Mouse (Mus musculus) hindbrain, embryonic 16.5 days (tissue): ENCODE data around the gene Dtnb. TPM values are rescaled to one million over a fixed set of nuclear protein-coding genes. Genes with fewer than 3 reads are reported as not detected.

Source experiments
- ATAC-seq: fragments of 200-750 bp; cut with Nextera tagmentation; 2 replicates; pipeline ENCODE4 v1.8.0; 2017; ENCODE audit warnings: moderate TSS enrichment, moderate library complexity
- H3K27ac ChIP-seq: fragments of 300-500 bp; sonication (generic); 2 replicates; pipeline ENCODE4 v1.5.1; 2014; ENCODE audit warnings: low read depth, mild to moderate bottlenecking, control low read depth, low read length, moderate library complexity
- H3K27me3 ChIP-seq: fragments of 300-500 bp; sonication (generic); replicated peaks from 2 replicates; pipeline ENCODE4 v1.6.1; 2014; ENCODE audit warnings: low read length; ENCODE audit not compliant: control insufficient read depth, insufficient read depth
- H3K36me3 ChIP-seq: fragments of 300-500 bp; sonication (generic); 2 replicates; pipeline ENCODE4 v1.6.1; 2014; ENCODE audit warnings: mild to moderate bottlenecking, low read length, moderate library complexity, mixed read lengths; ENCODE audit not compliant: control insufficient read depth, insufficient read depth
- H3K4me1 ChIP-seq: fragments of 300-500 bp; sonication (generic); 2 replicates; pipeline ENCODE4 v1.6.1; 2014; ENCODE audit warnings: low read depth, low read length; ENCODE audit not compliant: control insufficient read depth, insufficient read depth
- H3K4me2 ChIP-seq: fragments of 300-500 bp; sonication (generic); 2 replicates; pipeline ENCODE4 v1.6.1; 2014; ENCODE audit warnings: mild to moderate bottlenecking, low read length, control low read depth, moderate library complexity
- H3K4me3 ChIP-seq: fragments of 300-500 bp; sonication (generic); 2 replicates; pipeline ENCODE4 v1.5.1; 2014; ENCODE audit warnings: mild to moderate bottlenecking, low read length, control low read depth, moderate library complexity
- H3K9ac ChIP-seq: fragments of 300-500 bp; sonication (generic); 2 replicates; pipeline ENCODE4 v1.6.1; 2014; ENCODE audit warnings: low read depth, mild to moderate bottlenecking, control low read depth, low read length, moderate library complexity
- H3K9me3 ChIP-seq: fragments of 300-500 bp; sonication (generic); 2 replicates; pipeline ENCODE4 v1.6.1; 2014; ENCODE audit warnings: mild to moderate bottlenecking, low read length, moderate library complexity; ENCODE audit not compliant: control insufficient read depth
- WGBS: fragments of 180-500 bp; shearing (Covaris S2); extraction: QIAGEN DNeasy Blood & Tissue Kit; methylation state at CpG from one replicate; pipeline ENCODE4 v1.1.7; 2014; 5-methylcytosine and 5-hydroxymethylcytosine counted together
- microRNA-seq: library from miRNA; unstranded; fragments of <30 nt; microRNA quantifications from one replicate; pipeline ENCODE4, GENCODE M21; 2017
- polyA plus RNA-seq: library from polyadenylated mRNA; unstranded; fragments of >200 nt; fragmentation: Nextera tagmentation; extraction: Ambion mirVana; gene quantifications from 2 replicates; pipeline ENCODE4 v1.2.1, GENCODE M21; 2015

The Dtnb gene
- polyA plus RNA-seq, 1 experiment from 2014 or later: 50.6 TPM

DNA sequence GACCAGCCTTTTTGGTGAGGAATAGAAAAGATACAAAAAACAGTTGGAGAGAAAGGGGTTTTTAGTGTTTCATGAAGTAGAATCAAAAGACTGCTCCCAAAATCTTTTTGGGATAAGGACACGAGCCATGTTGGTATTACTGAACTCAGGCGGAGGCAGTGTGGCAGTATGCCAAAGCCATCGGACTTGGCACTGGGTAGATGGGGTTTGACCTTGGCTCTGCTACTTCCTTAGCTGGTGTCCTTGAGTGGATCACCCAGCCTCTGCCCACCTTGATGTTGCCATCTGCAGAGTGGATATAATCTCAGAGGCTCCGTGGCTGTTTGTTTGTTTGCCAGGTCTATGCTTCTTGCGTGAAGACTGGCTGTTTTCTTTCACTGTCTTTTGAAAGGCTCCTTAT lies 245.4 kb downstream of the Dtnb start:
- Histone ChIP-seq H3K27me3 (no peaks in the 10 kb centered on the region), H3K9me3 (no peaks in the 10 kb centered on the region), H3K36me3 (no peaks in the 10 kb centered on the region), H3K27ac (no peak overlapping the region), H3K4me1 (peaks cover 34% of the 10 kb centered on the region), H3K4me3 (no peak overlapping the region), H3K4me2 (no peak overlapping the region), H3K9ac (no peak overlapping the region)
- no peak for ATAC-seq
- 70% methylated on average over 5 of the region's 5 CpGs for WGBS

DNA sequence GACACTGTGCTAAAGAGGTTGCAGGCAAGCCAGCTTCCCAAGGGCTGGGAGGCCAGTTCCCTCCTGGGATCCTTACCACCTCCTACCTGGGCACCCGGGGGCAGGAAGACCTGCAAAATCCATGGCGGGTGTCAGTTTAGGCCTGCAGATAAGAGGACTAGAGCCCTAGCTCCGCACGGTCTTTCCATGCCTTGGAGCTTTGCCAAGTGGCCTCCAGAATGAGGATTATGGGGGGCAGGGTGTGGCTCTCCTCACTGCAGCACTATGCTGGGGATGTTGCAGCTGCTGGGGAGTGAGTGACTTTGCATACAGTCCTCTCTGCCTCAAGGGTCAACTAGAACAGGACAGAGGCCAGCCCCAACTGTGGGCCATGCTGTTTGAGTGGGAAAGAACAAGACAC lies 247.7 kb downstream of the Dtnb start:
- no peak for ATAC-seq
- Histone ChIP-seq H3K36me3 (no peaks in the 10 kb centered on the region), H3K9me3 (no peaks in the 10 kb centered on the region), H3K9ac (no peak overlapping the region), H3K4me1 (peaks cover 43% of the 10 kb centered on the region), H3K4me2 (no peak overlapping the region), H3K27me3 (no peaks in the 10 kb centered on the region), H3K27ac (no peak overlapping the region), H3K4me3 (no peak overlapping the region)
- WGBS: 74% methylated on average over 4 of the region's 4 CpGs

DNA sequence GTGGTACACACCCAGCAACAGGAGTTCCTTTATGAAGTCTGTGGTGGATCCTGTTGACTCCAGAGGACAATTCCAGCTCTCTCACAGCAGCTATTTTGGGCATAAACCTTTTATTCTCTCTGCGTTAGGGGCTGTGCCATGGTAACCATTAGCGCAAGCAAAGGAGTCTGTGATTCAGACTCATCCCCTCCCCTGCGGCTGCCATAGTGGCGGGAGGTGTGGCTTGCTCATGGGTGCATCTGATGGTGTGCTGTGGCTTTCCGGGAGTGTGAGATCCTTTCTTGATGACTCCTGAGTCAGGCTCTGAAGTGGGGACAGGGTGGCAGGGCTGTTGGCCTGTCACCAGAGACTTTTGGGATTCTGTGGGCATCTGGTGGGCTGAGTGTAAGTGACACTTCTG lies 251.2 kb downstream of the Dtnb start:
- Histone ChIP-seq H3K4me2 (no peak overlapping the region), H3K9ac (no peak overlapping the region), H3K27ac (no peak overlapping the region), H3K4me3 (no peak overlapping the region), H3K36me3 (no peaks in the 10 kb centered on the region), H3K4me1 (peaks cover 26% of the 10 kb centered on the region), H3K9me3 (no peaks in the 10 kb centered on the region), H3K27me3 (no peaks in the 10 kb centered on the region)
- ATAC-seq: no peak
- WGBS: 48% methylated on average over 5 of the region's 5 CpGs

DNA sequence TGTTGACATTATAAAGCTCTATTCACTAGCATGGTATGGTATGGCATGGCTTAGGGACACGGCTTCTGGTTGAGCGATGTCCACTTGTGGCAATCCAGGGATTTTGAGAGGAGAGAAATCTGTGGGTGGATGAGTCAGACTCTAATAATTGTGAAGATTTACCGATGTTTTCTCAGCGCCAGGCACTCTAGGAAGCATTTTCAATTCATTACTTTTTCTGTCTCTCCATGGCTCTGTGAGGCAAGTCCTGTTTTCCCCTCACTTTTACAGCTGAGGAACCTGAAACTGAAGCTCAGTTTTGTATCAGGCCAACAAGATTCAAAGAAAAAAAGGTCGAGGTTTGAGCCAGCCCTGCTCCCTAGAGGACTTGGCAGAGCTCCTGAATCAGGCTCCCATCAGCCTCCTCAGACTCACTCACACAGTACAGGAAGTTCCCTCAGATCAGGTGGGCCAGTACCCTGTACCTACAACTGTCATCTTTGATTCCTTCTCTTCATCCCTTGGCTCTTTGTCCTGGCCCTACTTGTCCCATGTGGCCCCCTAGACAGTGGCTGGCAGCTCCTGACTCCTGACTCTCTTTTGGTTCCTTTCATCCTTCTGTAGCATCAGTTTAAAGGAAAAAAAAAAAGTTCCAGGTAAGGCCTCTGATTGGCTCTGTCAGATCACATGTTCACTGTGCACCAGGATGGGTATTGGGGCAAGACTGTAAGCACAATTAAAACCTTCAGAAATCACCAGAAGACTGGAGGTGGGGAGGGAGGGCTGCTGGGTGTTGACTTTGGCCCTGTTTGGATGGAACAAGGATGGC lies 252.9 kb downstream of the Dtnb start:
- Histone ChIP-seq H3K9me3 (no peaks in the 10 kb centered on the region), H3K9ac (no peak overlapping the region), H3K27ac (no peak overlapping the region), H3K27me3 (no peaks in the 10 kb centered on the region), H3K36me3 (no peaks in the 10 kb centered on the region), H3K4me1 (peaks cover 18% of the 10 kb centered on the region), H3K4me3 (no peak overlapping the region), H3K4me2 (no peak overlapping the region)
- ATAC-seq: no peak
- 76% methylated on average over 5 of the region's 5 CpGs for WGBS

DNA sequence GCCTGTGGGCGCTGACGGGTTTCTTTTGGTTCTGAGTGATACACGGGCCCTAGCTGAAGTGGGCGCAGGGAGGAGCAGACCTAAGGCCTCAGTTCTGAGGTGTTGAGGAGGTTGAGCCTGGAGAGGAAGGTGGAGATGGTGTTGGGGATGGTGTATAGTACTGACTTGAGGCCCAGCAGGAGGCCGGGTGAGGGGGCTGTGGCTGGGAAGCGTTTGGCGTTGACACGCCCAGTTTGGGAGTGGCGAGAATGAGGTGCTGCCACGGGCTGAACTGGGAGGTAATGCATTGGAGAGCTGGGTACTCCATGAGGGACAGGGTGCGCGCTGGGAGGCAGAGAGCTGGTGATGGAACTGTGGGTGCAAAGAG lies 253.5 kb downstream of the Dtnb start:
- ATAC-seq: no peak
- Histone ChIP-seq H3K4me2 (no peak overlapping the region), H3K4me1 (peaks cover 14% of the 10 kb centered on the region), H3K27ac (no peak overlapping the region), H3K36me3 (no peaks in the 10 kb centered on the region), H3K9me3 (no peaks in the 10 kb centered on the region), H3K27me3 (no peaks in the 10 kb centered on the region), H3K4me3 (no peak overlapping the region), H3K9ac (no peak overlapping the region)
- WGBS: 58% methylated on average over 12 of the region's 12 CpGs

DNA sequence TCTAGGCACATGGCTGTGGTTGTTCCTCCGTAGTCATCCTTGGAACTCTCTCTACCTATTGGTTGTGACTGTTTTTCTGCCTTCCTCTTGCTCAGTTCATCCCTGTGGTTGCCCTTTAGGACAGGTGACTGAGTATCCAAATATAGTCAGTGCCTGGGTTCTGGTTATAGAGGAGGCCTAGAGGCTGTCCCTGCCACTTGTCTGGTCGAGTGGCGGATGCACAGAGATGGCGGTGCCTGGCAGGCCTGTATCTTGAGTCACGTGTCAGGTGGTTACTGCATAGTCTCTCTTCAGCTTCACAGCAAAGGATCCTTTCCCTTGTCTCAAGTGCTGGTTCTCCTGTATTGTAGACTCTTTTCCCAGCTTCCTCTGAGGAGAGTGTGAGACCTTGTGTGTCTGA lies 255.6 kb downstream of the Dtnb start:
- Histone ChIP-seq H3K27me3 (no peaks in the 10 kb centered on the region), H3K9me3 (no peaks in the 10 kb centered on the region), H3K4me1 (peaks cover 17% of the 10 kb centered on the region), H3K4me2 (no peak overlapping the region), H3K27ac (no peak overlapping the region), H3K9ac (no peak overlapping the region), H3K4me3 (no peak overlapping the region), H3K36me3 (no peaks in the 10 kb centered on the region)
- 85% methylated on average over 5 of the region's 5 CpGs for WGBS
- ATAC-seq: no peak

Small RNA genes lying within 50 kb of the gene (microRNA-seq; reads per million reads assigned to microRNA genes)
- not detected for gene Gm26050

Other genes starting within 250 kb of the Dtnb start
- 75.9 and 91.8 TPM in 2 replicates for gene Kif3c, start 207.2 kb upstream of the Dtnb start, polyA plus RNA-seq
- gene Asxl2, start 145.5 kb upstream of the Dtnb start, polyA plus RNA-seq: 10.1 and 11.2 TPM in 2 replicates
- gene Dnmt3a, start 233.6 kb downstream of the Dtnb start, polyA plus RNA-seq: 94.1 and 104 TPM in 2 replicates